Mouse (Mus musculus) kidney, adult 2 months (tissue): ENCODE measurements around the gene Arl6ip6. TPM values are rescaled to one million over a fixed set of nuclear protein-coding genes. Genes with fewer than 3 reads are reported as not detected.

ENCODE experiments used
- DNase-seq: peaks from one replicate; pipeline ENCODE4 v3.0.0; 2021
- H3K27ac ChIP-seq: fragments of 200-500 bp; 2 replicates; pipeline ENCODE4 v1.5.1; 2012; ENCODE audit warnings: low read depth, low read length, control low read depth, inconsistent platforms; ENCODE audit not compliant: insufficient read depth
- H3K27me3 ChIP-seq: fragments of 200-500 bp; replicated peaks from 2 replicates; pipeline ENCODE4 v1.6.1; 2012; ENCODE audit warnings: mild to moderate bottlenecking, moderate library complexity, low read length, inconsistent platforms; ENCODE audit not compliant: control insufficient read depth, insufficient read depth
- H3K36me3 ChIP-seq: fragments of 200-500 bp; 2 replicates; pipeline ENCODE4 v1.6.1; 2012; ENCODE audit warnings: mild to moderate bottlenecking, moderate library complexity, low read length, inconsistent platforms; ENCODE audit not compliant: control insufficient read depth, insufficient read depth
- H3K4me1 ChIP-seq: fragments of 200-500 bp; 2 replicates; pipeline ENCODE4 v1.6.1; 2011; ENCODE audit warnings: low read length; ENCODE audit not compliant: control insufficient read depth, insufficient read depth
- H3K4me3 ChIP-seq: fragments of 200-500 bp; 2 replicates; pipeline ENCODE4 v1.5.1; 2011; ENCODE audit warnings: mild to moderate bottlenecking, low read depth, low read length, control low read depth; ENCODE audit not compliant: insufficient read depth
- CTCF ChIP-seq: fragments of 200-500 bp; conservative IDR thresholded peaks from 2 replicates; pipeline ENCODE4 v1.5.1; 2011; ENCODE audit warnings: low read depth, mild to moderate bottlenecking, control low read depth, low read length, moderate library complexity, mixed read lengths; ENCODE audit not compliant: insufficient read depth, insufficient read length
- POLR2A ChIP-seq: fragments of 200-500 bp; IDR thresholded peaks from one replicate; pipeline ENCODE4 v1.6.1; 2011; ENCODE audit warnings: low read depth, low read length, control low read depth
- WGBS: fragments of 180-500 bp; shearing (Covaris S2); methylation state at CpG from one replicate; pipeline ENCODE4 v1.1.7; 2018; 5-methylcytosine and 5-hydroxymethylcytosine counted together
- polyA plus RNA-seq: library from polyadenylated mRNA; depleted of rRNA; stranded (reverse); fragments of >200 nt; gene quantifications from 2 replicates; pipeline ENCODE4 v1.2.3, GENCODE M21; 2012; rRNA removed

Gene Arl6ip6
- polyA plus RNA-seq: 7.9 and 8.1 TPM in 2 replicates

GRCm38 (mm10) chr2:53191523-53192220, at the start of gene Arl6ip6:
TSS of gene Arl6ip6 (plus strand) at chr2:53191726.
- TF ChIP-seq CTCF (no peak), POLR2A (no peak)
- Histone ChIP-seq H3K27me3 (no peaks in the 10 kb centered on the region), H3K4me3 (peak within 1 kb of the TSS; percentile 96), H3K27ac (peak within 1 kb of the TSS; percentile 99), H3K4me1 (0 out of 2 replicates have a peak, but pooled peaks cover 5% of the 10 kb centered on the region), H3K36me3 (peaks cover 2% of the 10 kb centered on the region; the same call in 1 of the 2 replicates)
- DNase-seq: peak; percentile 99
- under 1% methylated on average over 81 of the region's 82 CpGs for WGBS

- no peak for DNase-seq
- H3K4me3 ChIP-seq: no peak overlapping the region
- H3K36me3 ChIP-seq: peaks cover 3% of the 10 kb centered on the region; the same call in 1 of the 2 replicates
- TF ChIP-seq POLR2A (no peak), CTCF (no peak)
- no peaks in the 10 kb centered on the region for H3K27me3 ChIP-seq
- no peak overlapping the region for H3K27ac ChIP-seq
- no peaks in the 10 kb centered on the region for H3K4me1 ChIP-seq
These were observed 44.7 kb upstream of the Arl6ip6 start for GRCm38 (mm10) chr2:53146852-53147251.

GRCm38 (mm10) chr2:53173966-53174365, 17.6 kb upstream of the Arl6ip6 start:
- H3K27me3 ChIP-seq: no peaks in the 10 kb centered on the region
- H3K4me3 ChIP-seq: no peak overlapping the region
- no peaks in the 10 kb centered on the region for H3K4me1 ChIP-seq
- no peak for DNase-seq
- H3K27ac ChIP-seq: no peak overlapping the region
- TF ChIP-seq POLR2A (no peak), CTCF (no peak)
- H3K36me3 ChIP-seq: peaks cover 3% of the 10 kb centered on the region

GRCm38 (mm10) chr2:53178966-53179365, 12.6 kb upstream of the Arl6ip6 start:
- Histone ChIP-seq H3K4me1 (no peaks in the 10 kb centered on the region), H3K27ac (no peak overlapping the region), H3K4me3 (no peak overlapping the region), H3K36me3 (peaks cover 3% of the 10 kb centered on the region), H3K27me3 (no peaks in the 10 kb centered on the region)
- TF ChIP-seq POLR2A (no peak), CTCF (no peak)
- 82% methylated on average over 3 of the region's 3 CpGs for WGBS
- no peak for DNase-seq

GRCm38 (mm10) chr2:53179876-53180275, 11.7 kb upstream of the Arl6ip6 start:
- Histone ChIP-seq H3K36me3 (peaks cover 3% of the 10 kb centered on the region), H3K4me1 (no peaks in the 10 kb centered on the region), H3K27me3 (no peaks in the 10 kb centered on the region), H3K4me3 (no peak overlapping the region), H3K27ac (no peak overlapping the region)
- DNase-seq: no peak
- no peak for TF ChIP-seq CTCF
- TF ChIP-seq POLR2A: no peak

- Histone ChIP-seq H3K36me3 (no peaks in the 10 kb centered on the region), H3K27ac (no peak overlapping the region), H3K4me1 (0 out of 2 replicates have a peak, but pooled peaks cover 5% of the 10 kb centered on the region), H3K27me3 (no peaks in the 10 kb centered on the region), H3K4me3 (0 out of 2 replicates have a peak overlapping the region, but pooled peaks have one; percentile 3)
- no peak for DNase-seq
- 71% methylated on average over 3 of the region's 3 CpGs for WGBS
- TF ChIP-seq POLR2A (no peak), CTCF (no peak)
These were observed 1.7 kb upstream of the Arl6ip6 start for GRCm38 (mm10) chr2:53189811-53190210.

GRCm38 (mm10) chr2:53190684-53191511, 628 bp upstream of the Arl6ip6 start, which contains the start of gene Prpf40a:
TSS of gene Prpf40a (minus strand) at chr2:53191284.
- DNase-seq: peak; percentile 100
- WGBS: under 1% methylated on average over 52 of the region's 53 CpGs
- H3K27ac ChIP-seq: peak within 1 kb of the TSS; percentile 99
- 0 out of 2 replicates have a peak, but pooled peaks cover 5% of the 10 kb centered on the region for H3K4me1 ChIP-seq
- H3K36me3 ChIP-seq: no peaks in the 10 kb centered on the region; the same call in 1 of the 2 replicates
- peak; percentile 69 for TF ChIP-seq POLR2A
- TF ChIP-seq CTCF: no peak
- no peaks in the 10 kb centered on the region for H3K27me3 ChIP-seq
- H3K4me3 ChIP-seq: peak within 1 kb of the TSS; percentile 96
